Comparison of ENCODE assay signal across 10 mouse cellular contexts in genomic region chr9:21153331-21153730, GRCm38 (mm10). TPM values are rescaled to one million over a fixed set of nuclear protein-coding genes. Genes with fewer than 3 reads are reported as not detected.
A peak's percentile ranks its signal among the peaks of the same experiment; 100 is the strongest.
DNase-seq lines count a peak whose midpoint lies in the region; ATAC-seq lines count a peak whose summit lies in the region.
"Had no signal": no experiment of that assay in that cellular context is flagged by ENCODE, and none has a peak within 500 bp of the region (broad histone marks: within the 10 kb centered on the region; RNA-seq: fewer than 3 reads in every experiment).

No protein-coding gene starts in this region.

- H3K9me3 ChIP-seq in kidney, embryonic 15.5 days (replicated peaks), result 0 out of 2 replicates have a peak, but pooled peaks cover 3% of the 10 kb centered on the region
- H3K9me3 ChIP-seq in embryonic facial prominence, embryonic 11.5 days (replicated peaks; ENCODE audit: control insufficient read depth, low read length), result no peaks in the 10 kb centered on the region
- H3K9me3 ChIP-seq in hindbrain, embryonic 11.5 days (ENCODE audit: control insufficient read depth, low read length), result no peaks in the 10 kb centered on the region
- no peaks in the 10 kb centered on the region; the same call in 1 of the 2 replicates for H3K9me3 ChIP-seq in midbrain, embryonic 11.5 days (ENCODE audit: control insufficient read depth, low read length)

- no peak for DNase-seq in kidney, postnatal 36 days
- DNase-seq in embryonic facial prominence, embryonic 11.5 days (ENCODE audit: low spot score), result peak; percentile 24
- DNase-seq in hindbrain, embryonic 11.5 days (ENCODE audit: low spot score), result no peak
- no peak for DNase-seq in midbrain, embryonic 11.5 days (ENCODE audit: low spot score, missing footprints)
- DNase-seq in ovary, postnatal 14 days (ENCODE audit: low spot score), result no peak
- no peak for DNase-seq in gastrocnemius, postnatal 36 days
- DNase-seq in gastrocnemius, postnatal 4 days (ENCODE audit: low spot score in 2 of 2), result no peak

- WGBS in kidney, embryonic 15.5 days, result under 1% methylated on average over 12 of the region's 12 CpGs
- WGBS in embryonic facial prominence, embryonic 11.5 days, result 2% methylated on average over 12 of the region's 12 CpGs
- 7% methylated on average over 12 of the region's 12 CpGs for WGBS in hindbrain, embryonic 11.5 days
- WGBS in midbrain, embryonic 11.5 days, result 10% methylated on average over 12 of the region's 12 CpGs

- no peaks in the 10 kb centered on the region for H3K27me3 ChIP-seq in kidney, embryonic 15.5 days
- H3K27me3 ChIP-seq in embryonic facial prominence, embryonic 11.5 days (ENCODE audit: control insufficient read depth, insufficient read depth, low read length), result no peaks in the 10 kb centered on the region
- no peaks in the 10 kb centered on the region for H3K27me3 ChIP-seq in hindbrain, embryonic 11.5 days (ENCODE audit: control insufficient read depth, insufficient read depth, low read length)
- H3K27me3 ChIP-seq in midbrain, embryonic 11.5 days (ENCODE audit: control insufficient read depth, insufficient read depth, low read length), result no peaks in the 10 kb centered on the region; the same call in 1 of the 2 replicates
- H3K27me3 ChIP-seq: Patski had no signal

- H3K4me2 ChIP-seq in kidney, embryonic 15.5 days, result peak overlapping the region; percentile 91
- peak overlapping the region; percentile 78 for H3K4me2 ChIP-seq in embryonic facial prominence, embryonic 11.5 days (ENCODE audit: low read depth, low read length)
- peak overlapping the region; percentile 37 for H3K4me2 ChIP-seq in hindbrain, embryonic 11.5 days (replicated peaks; ENCODE audit: low read depth, low read length)
- peak overlapping the region; percentile 38 for H3K4me2 ChIP-seq in midbrain, embryonic 11.5 days

- intact Hi-C loops in gastrocnemius, postnatal 36 days (cut with DNase I), result loop anchor here (2.0 kb wide), 1 partner anchor 69 kb away; no protein-coding TSS in a partner anchor

- peak overlapping the region; percentile 37; the same call in 1 of the 2 replicates for H3K9ac ChIP-seq in kidney, embryonic 15.5 days
- H3K9ac ChIP-seq in embryonic facial prominence, embryonic 11.5 days (replicated peaks; ENCODE audit: low read length), result peak overlapping the region; percentile 57
- no peak overlapping the region for H3K9ac ChIP-seq in hindbrain, embryonic 11.5 days (ENCODE audit: low read depth, low read length)
- H3K9ac ChIP-seq in midbrain, embryonic 11.5 days (ENCODE audit: low read length), result peak overlapping the region; percentile 36

- H3K4me1 ChIP-seq in kidney, embryonic 15.5 days, result peaks cover 34% of the 10 kb centered on the region
- 0 out of 2 replicates have a peak, but pooled peaks cover 2% of the 10 kb centered on the region for H3K4me1 ChIP-seq in embryonic facial prominence, embryonic 11.5 days (ENCODE audit: control insufficient read depth, insufficient read depth, low read length)
- peaks cover 7% of the 10 kb centered on the region for H3K4me1 ChIP-seq in hindbrain, embryonic 11.5 days (replicated peaks; ENCODE audit: control insufficient read depth, insufficient read depth, low read length)
- H3K4me1 ChIP-seq in midbrain, embryonic 11.5 days (ENCODE audit: control insufficient read depth, insufficient read depth, low read length), result peaks cover 15% of the 10 kb centered on the region

- peak overlapping the region; percentile 47 for H3K4me3 ChIP-seq in kidney, embryonic 15.5 days (replicated peaks)
- peak overlapping the region; percentile 29 for H3K4me3 ChIP-seq in embryonic facial prominence, embryonic 11.5 days (ENCODE audit: low read depth, low read length)
- H3K4me3 ChIP-seq in hindbrain, embryonic 11.5 days (ENCODE audit: low read depth, low read length), result peak overlapping the region; percentile 19; the same call in 1 of the 2 replicates
- H3K4me3 ChIP-seq in midbrain, embryonic 11.5 days (ENCODE audit: low read depth, low read length), result 0 out of 2 replicates have a peak overlapping the region, but pooled peaks have one; percentile 3

- no peaks in the 10 kb centered on the region for H3K36me3 ChIP-seq in kidney, embryonic 15.5 days
- H3K36me3 ChIP-seq in embryonic facial prominence, embryonic 11.5 days (replicated peaks; ENCODE audit: control insufficient read depth, insufficient read depth, low read depth, low read length), result no peaks in the 10 kb centered on the region
- H3K36me3 ChIP-seq in hindbrain, embryonic 11.5 days (ENCODE audit: control insufficient read depth, insufficient read depth, low read length), result no peaks in the 10 kb centered on the region
- H3K36me3 ChIP-seq in midbrain, embryonic 11.5 days (ENCODE audit: control insufficient read depth, insufficient read depth, low read length), result no peaks in the 10 kb centered on the region

- peak overlapping the region; percentile 65 for H3K27ac ChIP-seq in kidney, embryonic 15.5 days
- 0 out of 2 replicates have a peak overlapping the region, but pooled peaks have one; percentile 35 for H3K27ac ChIP-seq in embryonic facial prominence, embryonic 11.5 days (replicated peaks; ENCODE audit: low read depth, low read length)
- no peak overlapping the region for H3K27ac ChIP-seq in hindbrain, embryonic 11.5 days (ENCODE audit: low read depth, low read length)
- H3K27ac ChIP-seq in midbrain, embryonic 11.5 days (ENCODE audit: low read depth, low read length), result no peak overlapping the region
- H3K27ac ChIP-seq: macrophage had no signal

- ATAC-seq in kidney, embryonic 15.5 days (replicated peaks; ENCODE audit: low FRiP score), result peak; percentile 26
- ATAC-seq in embryonic facial prominence, embryonic 11.5 days (replicated peaks; ENCODE audit: insufficient number of reproducible peaks, low FRiP score, low TSS enrichment, low read depth), result no peak
- no peak for ATAC-seq in hindbrain, embryonic 11.5 days (ENCODE audit: low FRiP score)
- ATAC-seq in midbrain, embryonic 11.5 days (ENCODE audit: low FRiP score), result no peak
- ATAC-seq: Patski had no signal

RNA-seq across cellular contexts. Expression of gene Cdc37, which starts 3.5 kb away (rescaled TPM):
- 332 and 351 TPM in 2 replicates for polyA plus RNA-seq in kidney, embryonic 15.5 days (2015; fragmentation: Nextera tagmentation; extraction: Ambion mirVana)
- 371 and 374 TPM in 2 replicates for polyA plus RNA-seq in embryonic facial prominence, embryonic 11.5 days (2014; fragmentation: Nextera tagmentation; extraction: Ambion mirVana)
- polyA plus RNA-seq in hindbrain, embryonic 11.5 days (2014; fragmentation: Nextera tagmentation; extraction: Ambion mirVana), result 306 and 307 TPM in 2 replicates
- polyA plus RNA-seq in midbrain, embryonic 11.5 days (2014; fragmentation: Nextera tagmentation; extraction: Ambion mirVana), result 297 and 318 TPM in 2 replicates
- total RNA-seq in gastrocnemius, postnatal 36 days (2021), result 100 to 1,000 TPM; 123 to 126 TPM
- 100 to 1,000 TPM; 160 to 163 TPM for total RNA-seq in gastrocnemius, postnatal 4 days (2021)

RNA-seq across cellular contexts. Expression of gene Pde4a, which starts 12.2 kb away (rescaled TPM):
- 12.6 and 12.7 TPM in 2 replicates for polyA plus RNA-seq in kidney, embryonic 15.5 days (2015; fragmentation: Nextera tagmentation; extraction: Ambion mirVana)
- 3.8 and 4.7 TPM in 2 replicates for polyA plus RNA-seq in embryonic facial prominence, embryonic 11.5 days (2014; fragmentation: Nextera tagmentation; extraction: Ambion mirVana)
- polyA plus RNA-seq in hindbrain, embryonic 11.5 days (2014; fragmentation: Nextera tagmentation; extraction: Ambion mirVana), result 5.2 and 5.7 TPM in 2 replicates
- polyA plus RNA-seq in midbrain, embryonic 11.5 days (2014; fragmentation: Nextera tagmentation; extraction: Ambion mirVana), result 5.0 and 6.5 TPM in 2 replicates
- 10 to 100 TPM; 42.2 to 53.9 TPM for total RNA-seq in gastrocnemius, postnatal 36 days (2021)
- 10 to 100 TPM; 11.6 to 13.8 TPM for total RNA-seq in gastrocnemius, postnatal 4 days (2021)

RNA-seq across cellular contexts. Expression of gene Tyk2, which starts 22.3 kb away (rescaled TPM):
- polyA plus RNA-seq in kidney, embryonic 15.5 days (2015; fragmentation: Nextera tagmentation; extraction: Ambion mirVana), result 12.7 and 15.5 TPM in 2 replicates
- 5.4 and 7.1 TPM in 2 replicates for polyA plus RNA-seq in embryonic facial prominence, embryonic 11.5 days (2014; fragmentation: Nextera tagmentation; extraction: Ambion mirVana)
- polyA plus RNA-seq in hindbrain, embryonic 11.5 days (2014; fragmentation: Nextera tagmentation; extraction: Ambion mirVana), result 6.9 and 8.0 TPM in 2 replicates
- 6.1 and 7.1 TPM in 2 replicates for polyA plus RNA-seq in midbrain, embryonic 11.5 days (2014; fragmentation: Nextera tagmentation; extraction: Ambion mirVana)
- 1 to 10 TPM; 4.2 to 4.4 TPM for total RNA-seq in gastrocnemius, postnatal 36 days (2021)
- 1 to 10 TPM; 9.3 TPM for total RNA-seq in gastrocnemius, postnatal 4 days (2021)

Comparison
In these comparisons a context has a peak if more than half of its experiments do, and no peak if none do; other contexts are left out.
1. H3K27ac ChIP-seq: peak in kidney, embryonic 15.5 days (single experiment) and embryonic facial prominence, embryonic 11.5 days (single experiment); none in hindbrain, embryonic 11.5 days (single experiment) and midbrain, embryonic 11.5 days (single experiment).
2. H3K4me2 ChIP-seq: peak in every context shown above with its lines; median percentile 91 in kidney, embryonic 15.5 days; 78 in embryonic facial prominence, embryonic 11.5 days; 38 in midbrain, embryonic 11.5 days; 37 in hindbrain, embryonic 11.5 days.
3. Peak in every context shown above with its lines, with median percentiles within 50 percentile points of each other: H3K4me3 ChIP-seq.